Comparison of ENCODE assay signal across 11 mouse cellular contexts in genomic region chr6:56322799-56323198, GRCm38 (mm10).
DNase-seq lines count a peak whose midpoint lies in the region; ATAC-seq and TF ChIP-seq lines count a peak whose summit lies in the region.
"Had no signal": no experiment of that assay in that cellular context is flagged by ENCODE, and none has a peak within 500 bp of the region (broad histone marks: within the 10 kb centered on the region; RNA-seq: fewer than 3 reads in every experiment).

No protein-coding gene starts in this region.

- no peak overlapping the region for H3K4me2 ChIP-seq in hindbrain, postnatal 0 days (ENCODE audit: low read depth, low read length)
- no peak overlapping the region for H3K4me2 ChIP-seq in hindbrain, embryonic 13.5 days
- H3K4me2 ChIP-seq in embryonic facial prominence, embryonic 14.5 days (ENCODE audit: low read depth, low read length): peak overlapping the region; percentile 13; the same call in 1 of the 2 replicates
- H3K4me2 ChIP-seq in heart, postnatal 0 days (ENCODE audit: low read depth, low read length): no peak overlapping the region
- H3K4me2 ChIP-seq in midbrain, postnatal 0 days (ENCODE audit: low read depth, low read length, poor library complexity, severe bottlenecking): no peak overlapping the region

- no peaks in the 10 kb centered on the region for H3K36me3 ChIP-seq in hindbrain, postnatal 0 days (ENCODE audit: insufficient read depth, low read length)
- no peaks in the 10 kb centered on the region for H3K36me3 ChIP-seq in hindbrain, embryonic 13.5 days
- H3K36me3 ChIP-seq in embryonic facial prominence, embryonic 14.5 days (ENCODE audit: control insufficient read depth, insufficient read depth, low read length): no peaks in the 10 kb centered on the region
- no peaks in the 10 kb centered on the region for H3K36me3 ChIP-seq in heart, postnatal 0 days (replicated peaks; ENCODE audit: control insufficient read depth, insufficient read depth, low read length)
- no peaks in the 10 kb centered on the region for H3K36me3 ChIP-seq in midbrain, postnatal 0 days (ENCODE audit: insufficient read depth, low read length)

- TF ChIP-seq CTCF in hindbrain, postnatal 0 days (IDR thresholded peaks at IDR 0.05; ENCODE audit: low read depth): no peak
- TF ChIP-seq CTCF in heart, postnatal 0 days (IDR thresholded peaks at IDR 0.05; ENCODE audit: low read depth): no peak
- no peak for TF ChIP-seq CTCF in layer of hippocampus, adult 2 months (conservative IDR thresholded peaks at IDR 0.05)
- TF ChIP-seq CTCF in midbrain, postnatal 0 days (IDR thresholded peaks at IDR 0.05): no peak

- H3K27ac ChIP-seq in hindbrain, postnatal 0 days: 0 out of 2 replicates have a peak overlapping the region, but pooled peaks have one; percentile 7
- H3K27ac ChIP-seq in hindbrain, embryonic 13.5 days: no peak overlapping the region
- no peak overlapping the region; the same call in 1 of the 2 replicates for H3K27ac ChIP-seq in embryonic facial prominence, embryonic 14.5 days (replicated peaks; ENCODE audit: low read depth, low read length)
- no peak overlapping the region for H3K27ac ChIP-seq in heart, postnatal 0 days (ENCODE audit: low read depth)
- no peak overlapping the region for H3K27ac ChIP-seq in layer of hippocampus, adult 2 months
- no peak overlapping the region for H3K27ac ChIP-seq in midbrain, postnatal 0 days (ENCODE audit: low read depth, low read length)

- ATAC-seq in hindbrain, postnatal 0 days: no peak
- no peak for ATAC-seq in hindbrain, embryonic 13.5 days (ENCODE audit: low FRiP score)
- peak; percentile 26; the same call in 1 of the 2 replicates for ATAC-seq in embryonic facial prominence, embryonic 14.5 days (ENCODE audit: low read depth)
- ATAC-seq in heart, postnatal 0 days (ENCODE audit: insufficient read depth, low read depth): peak; percentile 30; the same call in 1 of the 2 replicates
- no peak for ATAC-seq in midbrain, postnatal 0 days (ENCODE audit: low FRiP score)
- ATAC-seq: activated CD4-positive, CD25-positive, alpha-beta regulatory T cell, adult 4 months had no signal

- no peaks in the 10 kb centered on the region for H3K4me1 ChIP-seq in hindbrain, postnatal 0 days (ENCODE audit: insufficient read depth, low read length)
- peaks cover 3% of the 10 kb centered on the region; the same call in 1 of the 2 replicates for H3K4me1 ChIP-seq in hindbrain, embryonic 13.5 days (replicated peaks)
- peaks cover 6% of the 10 kb centered on the region; the same call in 1 of the 2 replicates for H3K4me1 ChIP-seq in embryonic facial prominence, embryonic 14.5 days (ENCODE audit: control insufficient read depth, insufficient read depth, low read length)
- peaks cover 10% of the 10 kb centered on the region for H3K4me1 ChIP-seq in heart, postnatal 0 days (ENCODE audit: control insufficient read depth, insufficient read depth)
- H3K4me1 ChIP-seq in midbrain, postnatal 0 days (ENCODE audit: insufficient read depth, low read length): no peaks in the 10 kb centered on the region

- no peak overlapping the region for H3K9ac ChIP-seq in hindbrain, postnatal 0 days (replicated peaks; ENCODE audit: low read length)
- H3K9ac ChIP-seq in hindbrain, embryonic 13.5 days: no peak overlapping the region
- peak overlapping the region; percentile 14; the same call in 1 of the 2 replicates for H3K9ac ChIP-seq in embryonic facial prominence, embryonic 14.5 days (ENCODE audit: low read depth, low read length)
- no peak overlapping the region for H3K9ac ChIP-seq in heart, postnatal 0 days (replicated peaks; ENCODE audit: low read depth, low read length)
- no peak overlapping the region for H3K9ac ChIP-seq in midbrain, postnatal 0 days (replicated peaks; ENCODE audit: low read length, poor library complexity, severe bottlenecking)

- no peak for DNase-seq in hindbrain, postnatal 0 days (ENCODE audit: low spot score)
- DNase-seq in brain, adult 2 months (ENCODE audit: low read depth, low spot score): peak; percentile 37
- DNase-seq in embryonic facial prominence, embryonic 14.5 days (ENCODE audit: low spot score): peak; percentile 47
- peak; percentile 24 for DNase-seq in heart, postnatal 0 days (ENCODE audit: low spot score)
- no peak for DNase-seq in spleen, postnatal 10 days (ENCODE audit: low spot score in 2 of 2)
- no peak for DNase-seq in layer of hippocampus, adult 2 months (ENCODE audit: low spot score in 2 of 2)
- no peak for DNase-seq in midbrain, postnatal 0 days (ENCODE audit: low spot score)
- DNase-seq: kidney, adult 11 months; thymus, postnatal 36 days had no signal

- no peak overlapping the region for H3K4me3 ChIP-seq in hindbrain, postnatal 0 days (ENCODE audit: low read length)
- no peak overlapping the region for H3K4me3 ChIP-seq in hindbrain, embryonic 13.5 days
- no peak overlapping the region for H3K4me3 ChIP-seq in embryonic facial prominence, embryonic 14.5 days (ENCODE audit: low read depth, low read length)
- H3K4me3 ChIP-seq in heart, postnatal 0 days (ENCODE audit: low read depth, low read length): no peak overlapping the region
- no peak overlapping the region for H3K4me3 ChIP-seq in layer of hippocampus, adult 2 months
- no peak overlapping the region for H3K4me3 ChIP-seq in midbrain, postnatal 0 days (ENCODE audit: low read depth, low read length)

- H3K27me3 ChIP-seq in hindbrain, postnatal 0 days (ENCODE audit: insufficient read depth, low read length): no peaks in the 10 kb centered on the region
- no peaks in the 10 kb centered on the region for H3K27me3 ChIP-seq in hindbrain, embryonic 13.5 days
- no peaks in the 10 kb centered on the region for H3K27me3 ChIP-seq in embryonic facial prominence, embryonic 14.5 days (replicated peaks; ENCODE audit: control insufficient read depth, insufficient read depth, low read length)
- no peaks in the 10 kb centered on the region for H3K27me3 ChIP-seq in heart, postnatal 0 days (ENCODE audit: control insufficient read depth, insufficient read depth, low read length)
- no peaks in the 10 kb centered on the region for H3K27me3 ChIP-seq in midbrain, postnatal 0 days (ENCODE audit: insufficient read depth, low read length)

- WGBS in hindbrain, postnatal 0 days: 2% methylated on average over 3 of the region's 3 CpGs
- 15% methylated on average over 3 of the region's 3 CpGs for WGBS in hindbrain, embryonic 13.5 days
- 6% methylated on average over 3 of the region's 3 CpGs for WGBS in embryonic facial prominence, embryonic 14.5 days
- WGBS in heart, postnatal 0 days: 22% methylated on average over 3 of the region's 3 CpGs
- 14% methylated on average over 3 of the region's 3 CpGs for whole genome bisulfite sequencing in midbrain, postnatal 0 days

- no peaks in the 10 kb centered on the region for H3K9me3 ChIP-seq in hindbrain, postnatal 0 days (ENCODE audit: low read length)
- no peaks in the 10 kb centered on the region for H3K9me3 ChIP-seq in hindbrain, embryonic 13.5 days
- no peaks in the 10 kb centered on the region for H3K9me3 ChIP-seq in embryonic facial prominence, embryonic 14.5 days (ENCODE audit: control insufficient read depth, low read length)
- no peaks in the 10 kb centered on the region for H3K9me3 ChIP-seq in heart, postnatal 0 days (replicated peaks; ENCODE audit: control insufficient read depth, low read length)
- no peaks in the 10 kb centered on the region for H3K9me3 ChIP-seq in midbrain, postnatal 0 days (ENCODE audit: low read length)

- TF ChIP-seq EP300 in heart, postnatal 0 days (IDR thresholded peaks at IDR 0.05; ENCODE audit: low read depth): no peak

Comparison
In these comparisons a context has a peak if more than half of its experiments do, and no peak if none do; other contexts are left out.
1. ATAC-seq: peak in embryonic facial prominence, embryonic 14.5 days (single experiment) and heart, postnatal 0 days (single experiment); none in hindbrain, postnatal 0 days (single experiment), hindbrain, embryonic 13.5 days (single experiment) and midbrain, postnatal 0 days (single experiment).
2. DNase-seq: peak in brain, adult 2 months (single experiment), embryonic facial prominence, embryonic 14.5 days (single experiment) and heart, postnatal 0 days (single experiment); none in hindbrain, postnatal 0 days (single experiment), spleen, postnatal 10 days (0 of 2), layer of hippocampus, adult 2 months (0 of 2) and midbrain, postnatal 0 days (single experiment).